Mouse (Mus musculus) hindlimb bud, embryonic 11.5 days (tissue): ENCODE measurements around the gene Mpzl1.

ENCODE experiments used
- DNase-seq: peaks from one replicate; pipeline ENCODE4 v3.0.0-alpha.2; 2012; ENCODE audit warnings: low read depth, low spot score; ENCODE audit errors: extremely low spot score

Mpzl1 gene

DNA sequence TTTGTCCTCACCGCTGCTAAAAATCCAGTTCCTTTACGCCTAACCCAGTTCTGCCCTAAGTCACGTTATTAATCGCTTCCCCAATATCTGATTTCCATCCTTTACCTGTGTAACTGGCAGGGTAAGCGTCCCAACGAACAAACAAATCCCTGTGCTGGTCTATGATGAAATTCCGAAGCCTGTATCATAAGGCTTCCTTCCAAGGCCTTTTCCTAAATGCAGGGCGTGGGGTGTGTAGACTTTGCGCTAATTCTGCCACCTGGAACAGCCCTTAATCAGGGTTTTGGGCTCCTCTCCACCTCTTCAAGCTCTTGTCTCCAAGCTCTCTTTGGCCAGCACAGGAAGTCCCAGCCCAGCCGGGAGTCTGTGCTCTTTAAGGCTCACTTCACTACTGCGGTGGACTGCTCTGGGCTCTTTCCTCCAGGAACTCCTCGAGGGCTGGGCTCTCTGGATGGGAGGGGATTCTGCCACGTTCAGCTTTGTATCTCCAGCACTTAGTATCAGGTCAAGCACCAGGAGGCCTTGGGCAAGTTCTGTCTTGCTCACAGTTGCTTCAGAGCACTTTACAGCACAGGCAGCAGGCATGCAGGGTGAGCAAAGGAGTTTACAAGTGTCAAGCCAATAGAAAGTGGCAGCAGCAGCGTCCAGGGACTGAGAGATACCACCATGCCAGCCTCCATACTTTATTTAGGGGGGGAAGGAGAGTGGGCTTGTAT is 48.8 kb downstream of the Mpzl1 start:
- no peak for DNase-seq

DNA sequence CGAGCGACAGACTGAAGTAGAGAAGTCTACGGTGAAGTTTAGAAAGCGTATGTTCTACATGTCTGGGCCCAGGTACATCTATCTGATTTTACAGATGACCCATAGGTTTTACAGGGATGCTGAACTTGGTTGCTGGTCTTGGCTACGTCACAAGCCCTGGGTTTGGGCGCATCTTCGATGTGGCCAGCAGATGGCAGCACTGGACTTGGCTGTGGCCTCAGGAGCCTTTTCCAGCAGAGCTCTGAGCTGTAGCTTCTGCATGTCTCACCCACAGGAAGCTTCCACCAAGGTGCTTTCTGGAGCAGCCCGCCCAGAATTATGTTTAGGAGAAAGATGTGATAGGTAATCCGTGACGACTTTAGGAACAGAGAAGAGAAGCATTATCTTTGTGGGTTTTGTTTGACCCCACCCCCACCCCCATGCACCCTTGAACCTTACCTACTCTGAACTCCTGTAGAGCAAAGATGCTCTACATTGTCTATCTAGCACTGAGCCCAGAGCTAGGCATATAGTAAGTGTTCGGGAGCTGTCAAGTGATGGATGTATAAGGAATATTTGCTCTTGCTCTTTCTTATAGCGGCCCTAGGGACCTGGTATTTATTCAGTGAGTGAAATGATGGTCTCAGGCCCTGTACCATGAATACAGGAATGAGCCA is 50.7 kb downstream of the Mpzl1 start:
- peak; percentile 77 for DNase-seq

DNA sequence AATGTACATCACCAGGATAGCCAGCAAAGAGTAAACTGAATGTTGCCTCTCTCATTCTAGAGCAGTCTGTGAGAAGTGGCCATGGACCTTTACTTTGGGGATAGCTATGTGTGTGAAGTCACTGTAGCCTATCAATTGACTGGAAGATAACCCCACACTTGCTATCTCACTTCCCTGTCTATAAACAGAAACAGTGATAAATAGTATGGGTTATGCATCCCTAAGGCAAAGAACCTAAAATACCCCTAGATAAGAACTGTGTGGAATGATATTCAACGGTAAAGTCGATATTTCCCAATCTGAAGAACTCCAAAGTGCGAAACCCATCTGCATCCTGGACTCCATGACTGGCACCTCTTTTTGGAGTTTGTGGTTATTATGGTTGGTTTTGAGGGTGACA is 53.1 kb downstream of the Mpzl1 start:
- no peak for DNase-seq

DNA sequence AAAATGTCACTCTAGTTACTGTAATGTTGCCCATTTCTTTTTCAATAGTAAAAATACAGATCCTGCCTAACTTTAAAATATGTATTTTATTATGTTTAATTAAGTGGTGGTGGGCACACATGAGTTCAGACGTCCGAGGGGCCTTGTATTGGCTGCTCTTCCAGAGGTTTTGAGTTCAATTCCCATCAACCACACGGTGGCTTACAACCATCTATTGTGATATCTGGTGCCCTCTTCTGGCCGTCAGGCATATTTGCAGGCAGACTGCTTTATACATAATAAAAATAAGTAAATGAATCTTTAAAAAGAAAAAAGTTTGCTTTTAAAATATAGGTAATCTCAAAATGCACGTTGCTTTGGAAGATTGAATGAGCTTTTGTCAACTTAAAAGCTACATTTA is 55.0 kb downstream of the Mpzl1 start:
- DNase-seq, result no peak

DNA sequence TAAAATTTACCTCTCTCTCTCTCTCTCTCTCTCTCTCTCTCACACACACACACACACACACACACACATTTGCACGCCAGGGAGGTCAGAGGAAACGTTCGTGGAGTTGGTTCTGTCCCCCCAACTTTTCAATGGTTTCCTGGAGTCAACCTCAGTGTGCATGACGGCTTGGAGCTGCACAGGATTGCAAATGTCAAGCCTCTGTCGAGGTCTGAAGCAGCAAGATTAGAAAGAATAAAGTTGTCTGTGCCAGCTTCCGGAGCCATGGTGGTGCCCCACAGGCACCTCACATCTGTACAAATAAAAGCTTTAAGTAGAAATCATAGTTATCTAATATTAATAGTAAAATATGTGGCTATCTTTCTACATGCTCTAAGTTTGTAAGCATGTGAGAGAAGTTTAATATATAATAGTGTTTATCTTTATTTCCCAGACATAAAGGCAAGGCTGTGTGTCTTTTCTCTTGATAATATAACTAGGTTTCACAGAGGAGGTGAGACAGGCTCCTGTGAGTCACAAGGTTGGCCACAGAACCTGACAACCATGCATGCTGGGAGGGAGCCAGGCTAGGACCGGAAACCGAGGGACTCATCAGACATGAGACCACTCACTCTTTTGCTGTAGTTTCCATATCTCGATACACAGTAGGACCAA is 57.8 kb downstream of the Mpzl1 start:
- DNase-seq, result no peak

GRCm38 (mm10) chr1:165576005-165576404 is 58.3 kb downstream of the Mpzl1 start:
- no peak for DNase-seq

DNA sequence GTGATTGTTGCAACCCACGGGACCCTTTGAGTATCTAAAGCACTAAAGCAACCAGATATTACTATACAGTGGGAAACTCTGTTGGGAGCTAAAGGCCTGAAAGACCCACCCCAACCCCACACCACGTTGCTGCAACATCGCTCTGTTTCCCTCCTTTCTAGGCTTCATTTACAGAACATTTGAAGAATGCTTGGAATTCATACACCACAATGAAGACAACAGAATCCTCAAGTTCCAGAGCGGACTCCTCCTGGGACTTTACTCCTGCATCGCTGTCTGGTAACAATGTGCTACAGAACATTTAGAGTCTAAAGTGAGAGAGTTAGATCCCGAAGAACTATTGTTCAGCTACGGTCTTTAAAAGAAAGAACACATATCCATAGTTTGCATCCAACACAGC is 66.9 kb downstream of the Mpzl1 start:
- DNase-seq, result no peak

DNA sequence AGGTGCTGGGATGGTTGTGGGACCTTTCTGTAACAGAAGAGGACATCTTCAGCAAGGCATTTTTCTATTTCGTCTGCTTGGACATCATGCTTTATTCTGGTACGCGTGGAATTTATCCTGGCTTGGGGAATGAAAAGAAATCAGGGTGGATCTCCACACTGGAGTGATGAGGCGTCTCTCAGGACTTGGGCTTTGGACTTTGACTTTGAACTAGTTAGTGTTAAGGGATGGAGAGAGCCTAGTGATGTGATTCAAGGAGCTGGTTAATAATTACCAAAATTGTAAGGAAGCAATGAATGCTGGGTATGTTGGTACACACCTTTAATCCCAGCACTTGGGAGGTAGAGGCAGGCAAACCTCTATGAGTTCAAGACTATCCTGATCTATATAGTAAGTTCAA is 69.1 kb downstream of the Mpzl1 start:
- DNase-seq, result no peak

GRCm38 (mm10) chr1:165559073-165559472 is 75.3 kb downstream of the Mpzl1 start:
- DNase-seq, result no peak

DNA sequence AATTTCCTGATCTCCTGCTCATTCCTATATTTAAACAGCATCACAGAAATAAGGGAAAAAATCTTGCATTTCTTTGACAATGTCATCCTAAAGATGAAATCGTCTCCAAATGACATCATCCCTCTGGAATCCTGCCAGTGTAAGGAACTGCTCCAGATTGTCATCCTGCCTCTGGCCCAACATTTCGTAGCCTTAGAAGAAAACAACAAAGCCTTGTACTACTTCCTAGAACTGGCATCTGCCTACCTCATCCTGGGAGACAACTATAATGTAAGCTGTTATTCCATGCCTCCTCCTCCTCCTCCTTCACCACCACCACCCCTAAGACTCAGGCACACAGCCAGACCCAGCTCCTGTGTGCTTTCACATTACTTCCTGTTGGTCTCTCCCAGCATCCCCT is 77.6 kb downstream of the Mpzl1 start:
- no peak for DNase-seq
